Mouse (Mus musculus) heart, adult 8-10 months (tissue): ENCODE data around the gene Olfr78. TPM values are rescaled to one million over a fixed set of nuclear protein-coding genes. Genes with fewer than 3 reads are reported as not detected.

Experiments
- DNase-seq: peaks from one replicate; pipeline ENCODE4 v3.0.0; 2022; ENCODE audit warnings: low spot score
- total RNA-seq, 4 experiments: library from RNA; stranded (reverse); gene quantifications; 2 replicates each; pipeline ENCODE4 v1.2.4; 2022

Olfr78 gene
- total RNA-seq, result under 1 TPM; 0.23 to 0.41 (median 0.30) TPM

DNA sequence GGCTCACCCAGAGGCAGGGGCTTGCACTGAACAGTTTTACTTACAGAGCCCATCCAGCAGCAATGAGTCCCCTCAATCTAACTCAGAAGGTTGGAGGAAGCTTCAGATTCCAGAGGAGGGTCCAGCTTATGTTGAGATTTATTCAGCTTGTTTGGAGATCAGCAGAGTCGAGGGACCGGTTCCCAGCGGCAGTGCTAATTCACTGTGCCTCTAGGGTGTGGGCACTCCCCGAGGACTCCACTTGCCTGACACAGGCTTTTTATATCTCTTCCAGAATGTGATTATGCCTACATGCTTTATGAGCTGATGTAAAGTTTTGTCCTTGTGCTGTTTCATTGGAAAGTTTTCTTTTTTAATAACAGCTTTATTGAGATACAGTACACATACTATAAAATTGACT lies at the start of gene Olfr78, which contains the start of gene Olfr560:
Gene Olfr78, minus strand, starts transcription at position 206 of the 400 bp plus-strand sequence.
Gene Olfr560, minus strand, starts transcription at position 101 of the 400 bp plus-strand sequence.
- no peak for DNase-seq

- no peak for DNase-seq
These were observed 43.9 kb upstream of the Olfr78 start, which contains the start of gene Olfr564 for GRCm38 (mm10) chr7:102803180-102803579. Gene Olfr564 (plus strand): TSS chr7:102803480.

- no peak for DNase-seq
These were observed 11.7 kb upstream of the Olfr78 start, which contains the start of gene Olfr561 for GRCm38 (mm10) chr7:102770921-102771320. Gene Olfr561 (plus strand): TSS chr7:102771221.

- no peak for DNase-seq
These were observed 7.2 kb downstream of the Olfr78 start for GRCm38 (mm10) chr7:102752086-102752485.

DNA sequence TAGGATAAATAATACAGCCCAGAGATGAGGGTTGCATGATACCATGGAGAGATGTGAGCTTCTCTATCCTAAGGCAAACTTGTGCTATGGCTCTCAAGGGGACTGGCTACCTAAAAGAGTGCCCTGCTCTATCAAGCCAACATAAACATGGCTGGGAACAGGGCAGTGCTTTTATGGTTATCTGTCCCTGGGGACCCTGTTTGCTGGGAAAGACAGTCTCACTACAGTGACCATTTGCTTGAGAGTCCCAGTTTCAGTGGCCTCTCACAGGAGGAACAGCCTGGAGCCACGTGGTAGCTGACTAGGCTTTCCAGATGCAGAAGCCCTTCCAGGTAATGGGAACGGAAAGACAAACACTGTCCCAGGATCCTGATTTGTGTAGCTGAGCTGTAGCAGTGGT lies 21.6 kb downstream of the Olfr78 start:
- DNase-seq, result no peak

DNA sequence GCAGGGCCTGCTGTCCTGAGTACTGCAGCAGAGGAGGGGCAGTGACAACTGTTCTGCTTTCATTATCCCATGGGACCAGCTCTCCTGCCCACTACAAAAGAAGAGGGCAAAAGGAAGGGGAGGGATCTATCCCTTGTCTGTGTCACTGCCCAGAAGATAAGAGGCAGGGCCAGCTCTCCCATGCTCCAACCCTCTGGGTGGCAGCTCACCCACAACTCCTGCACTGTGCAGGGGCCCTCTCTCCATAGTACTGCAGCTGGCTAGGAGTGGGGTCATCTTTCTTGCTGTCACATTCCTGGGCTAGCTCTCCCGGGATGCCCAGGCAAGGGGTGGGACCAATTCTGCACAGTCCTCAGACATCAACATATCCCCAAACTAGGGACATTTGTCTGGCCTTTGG lies 25.5 kb downstream of the Olfr78 start:
- DNase-seq, result no peak

DNA sequence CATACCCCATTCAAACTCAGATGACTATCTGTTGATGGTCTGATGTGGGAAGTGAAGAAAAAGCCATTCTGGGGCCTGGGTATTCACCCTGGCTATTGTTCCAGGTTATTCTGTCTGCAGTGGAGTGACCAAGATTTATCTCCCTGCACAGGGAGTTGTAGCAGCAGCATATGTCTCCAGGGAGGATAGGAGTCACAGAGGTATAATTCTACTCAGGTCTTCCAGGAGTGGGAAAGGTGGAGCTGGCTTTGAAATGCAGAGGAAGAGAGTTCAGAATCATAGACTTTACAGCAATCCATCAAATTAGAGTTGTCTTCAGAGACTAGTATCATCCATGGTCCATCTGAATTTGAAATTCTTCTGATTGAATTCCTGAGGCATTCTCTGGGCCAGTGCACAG lies 31.9 kb downstream of the Olfr78 start, which contains the start of gene Olfr559:
Gene Olfr559, minus strand, starts transcription at position 101 of the 400 bp plus-strand sequence.
- DNase-seq, result no peak

GRCm38 (mm10) chr7:102718970-102719369 lies 40.3 kb downstream of the Olfr78 start, which contains the start of gene Olfr33:
Gene Olfr33 (minus strand): TSS chr7:102719070.
- no peak for DNase-seq

GRCm38 (mm10) chr7:102701915-102702314 lies 57.4 kb downstream of the Olfr78 start, which contains the start of gene Olfr558:
Gene Olfr558 (plus strand): TSS chr7:102702215.
- no peak for DNase-seq

GRCm38 (mm10) chr7:102698461-102698860 lies 60.8 kb downstream of the Olfr78 start:
- DNase-seq, result no peak

- peak; percentile 26 for DNase-seq
These were observed 63.7 kb downstream of the Olfr78 start, which contains the start of gene Olfr557 for GRCm38 (mm10) chr7:102695358-102696125. Gene Olfr557 (plus strand): TSS chr7:102695910.

Other genes starting within 250 kb of the Olfr78 start
- gene Olfr547, start 224.7 kb downstream of the Olfr78 start, total RNA-seq, result not detected
- gene Olfr548-ps1, start 218.6 kb downstream of the Olfr78 start, total RNA-seq, result not detected
- not detected for gene Olfr549, start 209.6 kb downstream of the Olfr78 start, total RNA-seq
- gene Trim21, start 194.0 kb downstream of the Olfr78 start, total RNA-seq, result 1 to 10 TPM; 5.1 to 8.2 (median 6.2) TPM
- under 1 TPM in 3 of 4 experiments, not detected in 1; 0.26 to 0.41 (median 0.27) TPM for gene Olfr550, start 188.0 kb downstream of the Olfr78 start, total RNA-seq
- not detected for gene Olfr551, start 167.6 kb downstream of the Olfr78 start, total RNA-seq
- under 1 TPM; 0.11 to 0.20 (median 0.14) TPM for gene Olfr552, start 161.7 kb downstream of the Olfr78 start, total RNA-seq
- not detected for gene Olfr553, start 141.3 kb downstream of the Olfr78 start, total RNA-seq
- not detected for gene Olfr554, start 121.0 kb downstream of the Olfr78 start, total RNA-seq
- gene Olfr555, start 100.6 kb downstream of the Olfr78 start, total RNA-seq, result not detected
- gene Olfr556, start 94.6 kb downstream of the Olfr78 start, total RNA-seq, result not detected
- gene Trim68, start 72.1 kb downstream of the Olfr78 start, total RNA-seq, result 10 to 100 TPM in 2 of 4 experiments, 1 to 10 TPM in 2; 7.1 to 12.6 (median 10.1) TPM
- gene Olfr557, start 63.6 kb downstream of the Olfr78 start, total RNA-seq, result not detected
- 1 to 10 TPM; 1.7 to 2.8 (median 2.0) TPM for gene Olfr558, start 57.3 kb downstream of the Olfr78 start, total RNA-seq
- not detected for gene Olfr33, start 40.4 kb downstream of the Olfr78 start, total RNA-seq
- not detected for gene Olfr559, start 32.0 kb downstream of the Olfr78 start, total RNA-seq
- under 1 TPM in 1 of 4 experiments, not detected in 3; 0.16 TPM for gene Olfr560, start 105 bp downstream of the Olfr78 start, total RNA-seq
- not detected for gene Olfr561, start 11.8 kb upstream of the Olfr78 start, total RNA-seq
- gene Olfr564, start 44.0 kb upstream of the Olfr78 start, total RNA-seq, result not detected
- gene Olfr566, start 99.3 kb upstream of the Olfr78 start, total RNA-seq, result not detected
- not detected for gene Olfr568, start 117.7 kb upstream of the Olfr78 start, total RNA-seq
- gene Olfr569, start 131.4 kb upstream of the Olfr78 start, total RNA-seq, result not detected
- gene Olfr570, start 135.1 kb upstream of the Olfr78 start, total RNA-seq, result not detected
- not detected for gene Olfr571, start 158.1 kb upstream of the Olfr78 start, total RNA-seq
- not detected for gene Olfr572, start 164.9 kb upstream of the Olfr78 start, total RNA-seq
- not detected for gene Olfr573-ps1, start 183.1 kb upstream of the Olfr78 start, total RNA-seq
- not detected for gene Olfr574, start 189.0 kb upstream of the Olfr78 start, total RNA-seq
- not detected for gene Olfr575, start 199.3 kb upstream of the Olfr78 start, total RNA-seq
- gene Olfr576, start 203.2 kb upstream of the Olfr78 start, total RNA-seq, result not detected
- not detected for gene Olfr577, start 216.5 kb upstream of the Olfr78 start, total RNA-seq
- not detected for gene Olfr578, start 229.9 kb upstream of the Olfr78 start, total RNA-seq